Mouse (Mus musculus) forebrain, postnatal 0 days (tissue): Measurements from ENCODE around the gene March5. TPM values are rescaled to one million over a fixed set of nuclear protein-coding genes. Genes with fewer than 3 reads are reported as not detected.

ENCODE experiments used
- ATAC-seq: fragments of 200-750 bp; cut with Nextera tagmentation; 2 replicates; pipeline ENCODE4 v1.8.0; 2017; ENCODE audit warnings: mild to moderate bottlenecking, moderate library complexity
- DNase-seq: peaks from one replicate; pipeline ENCODE4 v3.0.0-alpha.2; 2015
- H3K27ac ChIP-seq: fragments of 300-500 bp; sonication (generic); 2 replicates; pipeline ENCODE4 v1.5.1; 2014; ENCODE audit warnings: low read depth, mild to moderate bottlenecking, antibody characterized with exemption, low read length, moderate library complexity, mixed read lengths
- H3K27me3 ChIP-seq: fragments of 300-500 bp; sonication (generic); 2 replicates; pipeline ENCODE4 v1.6.1; 2014; ENCODE audit warnings: mild to moderate bottlenecking, low read length, mixed read lengths; ENCODE audit not compliant: insufficient read depth
- H3K36me3 ChIP-seq: fragments of 300-500 bp; sonication (generic); 2 replicates; pipeline ENCODE4 v1.6.1; 2014; ENCODE audit warnings: mild to moderate bottlenecking, moderate library complexity; ENCODE audit not compliant: insufficient read depth
- H3K4me1 ChIP-seq: fragments of 300-500 bp; sonication (generic); 2 replicates; pipeline ENCODE4 v1.6.1; 2014; ENCODE audit warnings: antibody characterized with exemption; ENCODE audit not compliant: insufficient read depth
- H3K4me2 ChIP-seq: fragments of 300-500 bp; sonication (generic); 2 replicates; pipeline ENCODE4 v1.6.1; 2014; ENCODE audit warnings: low read depth, mild to moderate bottlenecking, moderate library complexity
- H3K4me3 ChIP-seq: fragments of 300-500 bp; sonication (generic); 2 replicates; pipeline ENCODE4 v1.5.1; 2014; ENCODE audit warnings: low read depth, low read length, mixed read lengths
- H3K9ac ChIP-seq: fragments of 300-500 bp; sonication (generic); 2 replicates; pipeline ENCODE4 v1.6.1; 2014; ENCODE audit warnings: mild to moderate bottlenecking
- H3K9me3 ChIP-seq: fragments of 300-500 bp; sonication (generic); 2 replicates; pipeline ENCODE4 v1.6.1; 2016; ENCODE audit warnings: low read length
- CTCF ChIP-seq: sonication (generic); IDR thresholded peaks from 2 replicates; pipeline ENCODE4 v1.5.1; 2016; ENCODE audit warnings: antibody characterized with exemption, control low read depth, low read depth
- WGBS: fragments of 180-500 bp; shearing (Covaris S2); extraction: QIAGEN DNeasy Blood & Tissue Kit; methylation state at CpG from one replicate; pipeline ENCODE4 v1.1.7; 2014; 5-methylcytosine and 5-hydroxymethylcytosine counted together
- polyA plus RNA-seq: library from polyadenylated mRNA; unstranded; fragments of >200 nt; fragmentation: Nextera tagmentation; extraction: Ambion mirVana; gene quantifications from 2 replicates; pipeline ENCODE4 v1.2.1, GENCODE M21; 2015
- total RNA-seq: library from RNA; depleted of rRNA; stranded (reverse); fragments of >200 nt; gene quantifications from 2 replicates; pipeline ENCODE4 v1.2.3, GENCODE M21; 2014

March5 gene
- total and polyA plus RNA-seq, 2 experiments from 2014 or later, result 102 to 118 TPM

GRCm38 (mm10) chr19:37174716-37175435 lies 32.5 kb upstream of the March5 start:
- no peaks in the 10 kb centered on the region for H3K27me3 ChIP-seq
- peak overlapping the region; percentile 95 for H3K27ac ChIP-seq
- peaks cover 17% of the 10 kb centered on the region for H3K4me1 ChIP-seq
- peak overlapping the region; percentile 79 for H3K9ac ChIP-seq
- under 1% methylated on average over 36 of the region's 36 CpGs for WGBS
- H3K36me3 ChIP-seq, result peaks cover 3% of the 10 kb centered on the region; the same call in 1 of the 2 replicates
- peak; percentile 82 for DNase-seq
- peak; percentile 71 for ATAC-seq
- H3K9me3 ChIP-seq, result no peaks in the 10 kb centered on the region
- H3K4me3 ChIP-seq, result peak overlapping the region; percentile 77
- peak overlapping the region; percentile 95 for H3K4me2 ChIP-seq
- TF ChIP-seq CTCF, result no peak

GRCm38 (mm10) chr19:37175436-37175805 lies 31.9 kb upstream of the March5 start:
- H3K4me2 ChIP-seq, result peak overlapping the region; percentile 95
- peaks cover 3% of the 10 kb centered on the region; the same call in 1 of the 2 replicates for H3K36me3 ChIP-seq
- TF ChIP-seq CTCF, result no peak
- no peaks in the 10 kb centered on the region for H3K9me3 ChIP-seq
- DNase-seq (no peak), ATAC-seq (no peak)
- under 1% methylated on average over 12 of the region's 12 CpGs for WGBS
- no peaks in the 10 kb centered on the region for H3K27me3 ChIP-seq
- H3K27ac ChIP-seq, result peak overlapping the region; percentile 95
- H3K4me1 ChIP-seq, result peaks cover 17% of the 10 kb centered on the region
- H3K9ac ChIP-seq, result peak overlapping the region; percentile 79
- peak overlapping the region; percentile 77 for H3K4me3 ChIP-seq

- no peaks in the 10 kb centered on the region for H3K36me3 ChIP-seq
- H3K4me3 ChIP-seq, result peak overlapping the region; percentile 77
- no peak for TF ChIP-seq CTCF
- peak overlapping the region; percentile 95 for H3K4me2 ChIP-seq
- 6% methylated on average over 6 of the region's 6 CpGs for WGBS
- peak overlapping the region; percentile 79 for H3K9ac ChIP-seq
- peaks cover 17% of the 10 kb centered on the region for H3K4me1 ChIP-seq
- ATAC-seq (no peak), DNase-seq (peak; percentile 48)
- H3K27ac ChIP-seq, result peak overlapping the region; percentile 95
- H3K9me3 ChIP-seq, result no peaks in the 10 kb centered on the region
- no peaks in the 10 kb centered on the region for H3K27me3 ChIP-seq
These were observed 31.4 kb upstream of the March5 start for GRCm38 (mm10) chr19:37175919-37176318.

- DNase-seq (no peak), ATAC-seq (no peak)
- peak overlapping the region; percentile 77 for H3K4me3 ChIP-seq
- 33% methylated on average over 4 of the region's 4 CpGs for WGBS
- no peaks in the 10 kb centered on the region for H3K9me3 ChIP-seq
- no peak overlapping the region for H3K27ac ChIP-seq
- H3K4me1 ChIP-seq, result peaks cover 16% of the 10 kb centered on the region
- no peak for TF ChIP-seq CTCF
- H3K4me2 ChIP-seq, result peak overlapping the region; percentile 95
- H3K9ac ChIP-seq, result peak overlapping the region; percentile 39; the same call in 1 of the 2 replicates
- H3K27me3 ChIP-seq, result no peaks in the 10 kb centered on the region
- no peaks in the 10 kb centered on the region for H3K36me3 ChIP-seq
These were observed 30.4 kb upstream of the March5 start for GRCm38 (mm10) chr19:37176879-37177462.

- WGBS, result 15% methylated on average over 17 of the region's 17 CpGs
- TF ChIP-seq CTCF, result no peak
- peaks cover 5% of the 10 kb centered on the region for H3K4me1 ChIP-seq
- peak overlapping the region; percentile 45 for H3K4me2 ChIP-seq
- H3K4me3 ChIP-seq, result peak overlapping the region; percentile 53
- ATAC-seq, result peak; percentile 87
- peak; percentile 87 for DNase-seq
- peak overlapping the region; percentile 40 for H3K9ac ChIP-seq
- H3K27ac ChIP-seq, result peak overlapping the region; percentile 66
- H3K9me3 ChIP-seq, result no peaks in the 10 kb centered on the region
- H3K36me3 ChIP-seq, result no peaks in the 10 kb centered on the region
- H3K27me3 ChIP-seq, result no peaks in the 10 kb centered on the region
These were observed 29.3 kb upstream of the March5 start for GRCm38 (mm10) chr19:37177819-37178708.

GRCm38 (mm10) chr19:37188366-37188948 lies 18.9 kb upstream of the March5 start:
- no peaks in the 10 kb centered on the region for H3K27me3 ChIP-seq
- no peak overlapping the region for H3K4me2 ChIP-seq
- TF ChIP-seq CTCF, result no peak
- ATAC-seq, result no peak
- no peak overlapping the region for H3K4me3 ChIP-seq
- H3K9me3 ChIP-seq, result no peaks in the 10 kb centered on the region
- 78% methylated on average over 4 of the region's 4 CpGs for WGBS
- no peak overlapping the region for H3K9ac ChIP-seq
- H3K4me1 ChIP-seq, result no peaks in the 10 kb centered on the region
- no peak overlapping the region for H3K27ac ChIP-seq
- no peak for DNase-seq
- no peaks in the 10 kb centered on the region for H3K36me3 ChIP-seq
